Mouse (Mus musculus): ENCODE data around the gene Cct3. TPM values are rescaled to one million over a fixed set of nuclear protein-coding genes. Genes with fewer than 3 reads are reported as not detected.
"Not testable (repeated sequence)": the region's sequence is repeated elsewhere in the genome, so short reads cannot be mapped to it uniquely, and the experiment has no call there.

Gene Cct3
- 432 and 447 TPM in 2 replicates for polyA plus RNA-seq (2015; fragmentation: Nextera tagmentation; extraction: Ambion mirVana)

DNA sequence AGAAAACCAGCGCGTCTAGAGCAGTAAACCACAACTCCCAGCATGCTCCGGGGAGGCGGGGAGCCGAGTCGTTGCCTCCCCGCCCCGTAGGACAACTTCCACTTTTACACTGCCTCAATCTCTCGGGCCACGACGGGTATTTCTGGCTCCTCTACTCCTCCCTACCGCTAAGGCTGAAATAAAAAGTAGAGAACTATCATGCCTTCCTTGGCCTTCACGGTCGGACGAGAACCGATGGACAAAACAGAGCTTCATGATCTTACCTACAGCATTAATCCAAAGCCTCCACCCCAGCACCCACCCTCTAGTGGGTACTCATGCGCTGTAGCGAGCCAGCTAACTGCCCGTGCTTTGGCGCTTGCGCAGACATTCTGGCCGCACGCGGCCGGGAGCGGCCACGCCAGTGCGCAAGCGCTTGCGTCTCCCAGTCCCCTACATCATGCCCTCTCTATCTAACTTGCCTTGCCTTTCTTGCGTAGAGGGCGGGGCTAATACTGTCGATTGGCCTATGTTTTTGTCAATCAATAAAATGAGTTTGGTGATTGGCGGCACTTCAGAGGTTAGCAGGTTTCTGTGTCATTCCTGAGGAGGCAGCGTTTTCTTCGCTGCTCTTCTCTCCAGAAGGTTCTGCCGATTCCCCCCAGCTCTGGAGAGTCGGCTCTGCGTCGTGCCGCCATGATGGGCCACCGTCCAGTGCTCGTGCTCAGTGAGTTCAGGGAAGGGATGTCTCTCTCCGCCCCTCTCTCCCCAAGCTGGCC lies at the start of gene Cct3, which contains the start of gene Tsacc:
Gene Cct3, plus strand, starts transcription at position 556 of the 758 bp plus-strand sequence.
Gene Tsacc, minus strand, starts transcription at position 439 of the 758 bp plus-strand sequence.
- H3K27ac ChIP-seq (ENCODE audit: low read length), result peak within 1 kb of the TSS; percentile 96
- H3K27me3 ChIP-seq (ENCODE audit: control insufficient read depth, insufficient read depth, low read depth, low read length), result no peaks in the 10 kb centered on the region
- H3K36me3 ChIP-seq (ENCODE audit: control insufficient read depth, insufficient read depth, low read length), result peaks cover 21% of the 10 kb centered on the region
- under 1% methylated on average over 44 of the region's 44 CpGs for WGBS
- ATAC-seq (ENCODE audit: low read depth), result peak; percentile 99
- H3K4me2 ChIP-seq (ENCODE audit: low read depth, low read length), result peak within 1 kb of the TSS; percentile 81
- H3K9ac ChIP-seq (ENCODE audit: low read length), result peak within 1 kb of the TSS; percentile 92
- peaks cover 10% of the 10 kb centered on the region for H3K4me1 ChIP-seq (replicated peaks; ENCODE audit: control insufficient read depth, insufficient read depth, low read length)
- peak within 1 kb of the TSS; percentile 94 for H3K4me3 ChIP-seq (ENCODE audit: low read length)
- no peaks in the 10 kb centered on the region for H3K9me3 ChIP-seq (ENCODE audit: control insufficient read depth, low read length)

DNA sequence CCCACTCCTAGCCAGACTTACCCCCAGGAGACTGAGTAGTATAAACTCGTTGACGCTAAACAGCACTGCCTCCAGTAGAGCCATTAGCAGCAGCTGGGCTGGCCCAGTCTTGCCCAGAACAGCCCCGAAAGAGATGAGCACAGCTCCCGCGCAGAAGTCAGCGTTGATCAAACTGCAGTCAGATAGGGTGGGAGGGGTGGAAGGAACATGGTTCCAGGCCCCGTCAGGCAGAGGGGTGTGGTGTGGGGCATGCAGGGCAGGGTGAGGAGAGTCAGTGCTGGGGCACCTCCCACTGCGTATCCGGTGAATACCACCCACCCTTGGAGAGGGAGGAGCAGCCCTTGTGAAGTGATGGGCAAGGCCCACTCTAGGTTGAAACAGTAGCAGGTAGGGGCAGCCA lies 49.2 kb upstream of the Cct3 start:
- no peaks in the 10 kb centered on the region for H3K4me1 ChIP-seq (replicated peaks; ENCODE audit: control insufficient read depth, insufficient read depth, low read length)
- peaks cover 16% of the 10 kb centered on the region for H3K27me3 ChIP-seq (ENCODE audit: control insufficient read depth, insufficient read depth, low read depth, low read length)
- no peak overlapping the region for H3K4me2 ChIP-seq (ENCODE audit: low read depth, low read length)
- no peak for ATAC-seq (ENCODE audit: low read depth)
- H3K4me3 ChIP-seq (ENCODE audit: low read length), result no peak overlapping the region
- H3K36me3 ChIP-seq (ENCODE audit: control insufficient read depth, insufficient read depth, low read length), result no peaks in the 10 kb centered on the region
- H3K9ac ChIP-seq (ENCODE audit: low read length), result no peak overlapping the region
- 55% methylated on average over 9 of the region's 9 CpGs for WGBS
- no peaks in the 10 kb centered on the region for H3K9me3 ChIP-seq (ENCODE audit: control insufficient read depth, low read length)
- H3K27ac ChIP-seq (ENCODE audit: low read length), result no peak overlapping the region

DNA sequence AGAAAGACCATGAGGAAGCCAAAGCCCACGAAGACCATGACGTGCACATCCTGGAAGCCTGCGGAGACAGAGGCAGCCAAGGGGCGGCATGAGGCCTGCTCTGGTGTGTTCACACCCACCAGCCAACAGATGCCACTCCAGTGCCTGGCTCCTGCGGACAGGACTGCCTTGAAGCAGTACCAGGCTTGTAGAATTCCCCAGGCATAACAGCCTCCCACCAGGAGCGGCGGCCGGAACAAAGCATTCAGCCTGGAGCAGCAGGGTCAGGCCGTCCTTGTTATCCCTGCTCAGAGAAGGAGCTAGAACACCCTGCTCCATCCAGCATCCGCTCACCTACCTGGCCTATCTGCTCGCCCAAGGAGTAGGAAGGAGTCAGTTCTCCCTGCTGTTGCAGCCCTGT lies 48.5 kb upstream of the Cct3 start:
- H3K4me2 ChIP-seq (ENCODE audit: low read depth, low read length), result no peak overlapping the region
- no peak overlapping the region for H3K9ac ChIP-seq (ENCODE audit: low read length)
- H3K4me3 ChIP-seq (ENCODE audit: low read length), result no peak overlapping the region
- no peaks in the 10 kb centered on the region for H3K36me3 ChIP-seq (ENCODE audit: control insufficient read depth, insufficient read depth, low read length)
- no peak overlapping the region for H3K27ac ChIP-seq (ENCODE audit: low read length)
- H3K4me1 ChIP-seq (replicated peaks; ENCODE audit: control insufficient read depth, insufficient read depth, low read length), result no peaks in the 10 kb centered on the region
- H3K9me3 ChIP-seq (ENCODE audit: control insufficient read depth, low read length), result no peaks in the 10 kb centered on the region
- peaks cover 18% of the 10 kb centered on the region for H3K27me3 ChIP-seq (ENCODE audit: control insufficient read depth, insufficient read depth, low read depth, low read length)
- WGBS, result 78% methylated on average over 11 of the region's 11 CpGs
- no peak for ATAC-seq (ENCODE audit: low read depth)

GRCm38 (mm10) chr3:88252739-88253138 lies 44.2 kb upstream of the Cct3 start:
- H3K4me1 ChIP-seq (replicated peaks; ENCODE audit: control insufficient read depth, insufficient read depth, low read length), result peaks cover 8% of the 10 kb centered on the region; the same call in 1 of the 2 replicates
- H3K27me3 ChIP-seq (ENCODE audit: control insufficient read depth, insufficient read depth, low read depth, low read length), result peaks cover 29% of the 10 kb centered on the region
- 56% methylated on average over 6 of the region's 6 CpGs for WGBS
- no peaks in the 10 kb centered on the region for H3K9me3 ChIP-seq (ENCODE audit: control insufficient read depth, low read length)
- H3K36me3 ChIP-seq (ENCODE audit: control insufficient read depth, insufficient read depth, low read length), result no peaks in the 10 kb centered on the region
- H3K4me2 ChIP-seq (ENCODE audit: low read depth, low read length), result no peak overlapping the region
- H3K9ac ChIP-seq (ENCODE audit: low read length), result no peak overlapping the region
- H3K4me3 ChIP-seq (ENCODE audit: low read length), result no peak overlapping the region
- H3K27ac ChIP-seq (ENCODE audit: low read length), result no peak overlapping the region
- no peak for ATAC-seq (ENCODE audit: low read depth)

- H3K4me3 ChIP-seq (ENCODE audit: low read length), result peak within 1 kb of the TSS; percentile 47
- peaks cover 8% of the 10 kb centered on the region; the same call in 1 of the 2 replicates for H3K4me1 ChIP-seq (replicated peaks; ENCODE audit: control insufficient read depth, insufficient read depth, low read length)
- peak within 1 kb of the TSS; percentile 52 for H3K4me2 ChIP-seq (ENCODE audit: low read depth, low read length)
- H3K9ac ChIP-seq (ENCODE audit: low read length), result peak within 1 kb of the TSS; percentile 48
- H3K36me3 ChIP-seq (ENCODE audit: control insufficient read depth, insufficient read depth, low read length), result no peaks in the 10 kb centered on the region
- no peaks in the 10 kb centered on the region for H3K9me3 ChIP-seq (ENCODE audit: control insufficient read depth, low read length)
- H3K27ac ChIP-seq (ENCODE audit: low read length), result no peak within 1 kb of the TSS
- ATAC-seq (ENCODE audit: low read depth), result peak; percentile 65
- 2% methylated on average over 34 of the region's 34 CpGs for WGBS
- peaks cover 29% of the 10 kb centered on the region for H3K27me3 ChIP-seq (ENCODE audit: control insufficient read depth, insufficient read depth, low read depth, low read length)
Observed at GRCm38 (mm10) chr3:88254268-88254926, 42.5 kb upstream of the Cct3 start, which contains the start of gene Rhbg. TSS of gene Rhbg (minus strand) at chr3:88254709.

DNA sequence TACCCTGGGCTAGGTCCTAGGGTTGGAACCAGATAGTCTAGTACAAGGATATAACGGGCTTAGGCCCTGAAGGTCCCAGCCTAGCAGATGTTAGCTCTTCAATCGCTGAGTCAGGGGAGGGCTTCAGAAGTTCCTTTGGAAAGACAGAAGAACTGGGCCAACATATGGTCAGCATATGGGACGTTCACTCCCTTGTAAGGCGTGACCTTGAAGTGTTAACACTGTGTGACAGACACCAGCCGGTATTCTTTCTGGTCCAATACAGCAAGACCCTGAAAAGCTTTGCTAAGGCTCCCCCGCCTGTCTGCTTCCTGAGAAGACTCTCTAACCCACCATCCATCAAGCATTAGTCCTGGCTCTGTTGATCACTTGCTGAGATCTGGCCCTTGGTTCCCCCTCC lies 41.0 kb upstream of the Cct3 start:
- 34% methylated on average over 6 of the region's 6 CpGs for WGBS

DNA sequence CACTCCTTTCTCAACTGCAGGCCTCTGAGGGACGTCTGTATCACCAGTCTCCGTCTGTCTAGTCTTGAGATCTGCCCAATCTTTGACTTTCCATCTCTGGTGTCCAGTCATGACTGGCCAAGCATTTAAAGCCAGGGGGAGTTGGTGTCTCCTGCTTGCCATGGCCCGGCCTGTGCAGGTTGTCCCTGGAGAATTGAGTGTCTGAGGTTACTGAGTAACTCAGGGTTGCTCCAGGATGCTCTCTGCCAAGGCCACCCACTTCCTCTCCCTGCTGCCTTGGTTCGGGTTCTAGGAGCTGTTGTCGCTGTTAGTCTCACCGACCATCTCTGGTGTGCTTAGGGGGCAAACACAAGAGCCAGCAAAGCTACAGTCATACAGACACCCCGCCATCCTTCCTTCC lies 40.5 kb upstream of the Cct3 start:
- H3K27ac ChIP-seq (ENCODE audit: low read length), result no peak overlapping the region
- no peaks in the 10 kb centered on the region for H3K36me3 ChIP-seq (ENCODE audit: control insufficient read depth, insufficient read depth, low read length)
- H3K4me1 ChIP-seq (replicated peaks; ENCODE audit: control insufficient read depth, insufficient read depth, low read length), result peaks cover 8% of the 10 kb centered on the region; the same call in 1 of the 2 replicates
- H3K9me3 ChIP-seq (ENCODE audit: control insufficient read depth, low read length), result no peaks in the 10 kb centered on the region
- peaks cover 29% of the 10 kb centered on the region for H3K27me3 ChIP-seq (ENCODE audit: control insufficient read depth, insufficient read depth, low read depth, low read length)
- no peak for ATAC-seq (ENCODE audit: low read depth)
- no peak overlapping the region for H3K9ac ChIP-seq (ENCODE audit: low read length)
- no peak overlapping the region for H3K4me2 ChIP-seq (ENCODE audit: low read depth, low read length)
- 43% methylated on average over 7 of the region's 7 CpGs for WGBS
- no peak overlapping the region for H3K4me3 ChIP-seq (ENCODE audit: low read length)

More for the DNA sequence above, 41.0 kb upstream of the Cct3 start:
- ATAC-seq (ENCODE audit: low read depth), result peak; percentile 87
- no peaks in the 10 kb centered on the region for H3K36me3 ChIP-seq (ENCODE audit: control insufficient read depth, insufficient read depth, low read length)
- peaks cover 29% of the 10 kb centered on the region for H3K27me3 ChIP-seq (ENCODE audit: control insufficient read depth, insufficient read depth, low read depth, low read length)
- no peak overlapping the region for H3K27ac ChIP-seq (ENCODE audit: low read length)
- H3K4me3 ChIP-seq (ENCODE audit: low read length), result no peak overlapping the region
- H3K9ac ChIP-seq (ENCODE audit: low read length), result no peak overlapping the region
- no peak overlapping the region for H3K4me2 ChIP-seq (ENCODE audit: low read depth, low read length)
- H3K4me1 ChIP-seq (replicated peaks; ENCODE audit: control insufficient read depth, insufficient read depth, low read length), result peaks cover 8% of the 10 kb centered on the region; the same call in 1 of the 2 replicates
- H3K9me3 ChIP-seq (ENCODE audit: control insufficient read depth, low read length), result no peaks in the 10 kb centered on the region

GRCm38 (mm10) chr3:88262346-88262745 lies 34.6 kb upstream of the Cct3 start:
- Histone ChIP-seq H3K36me3 (ENCODE audit: control insufficient read depth, insufficient read depth, low read length) (no peaks in the 10 kb centered on the region), H3K4me3 (ENCODE audit: low read length) (no peak overlapping the region), H3K4me2 (ENCODE audit: low read depth, low read length) (no peak overlapping the region), H3K27me3 (ENCODE audit: control insufficient read depth, insufficient read depth, low read depth, low read length) (no peaks in the 10 kb centered on the region), H3K4me1 (replicated peaks; ENCODE audit: control insufficient read depth, insufficient read depth, low read length) (no peaks in the 10 kb centered on the region), H3K9ac (ENCODE audit: low read length) (no peak overlapping the region), H3K9me3 (ENCODE audit: control insufficient read depth, low read length) (no peaks in the 10 kb centered on the region), H3K27ac (ENCODE audit: low read length) (no peak overlapping the region)
- WGBS, result 49% methylated on average over 3 of the region's 3 CpGs
- no peak for ATAC-seq (ENCODE audit: low read depth)

GRCm38 (mm10) chr3:88268014-88268413 lies 28.9 kb upstream of the Cct3 start:
- H3K9me3 ChIP-seq (ENCODE audit: control insufficient read depth, low read length); H3K36me3 ChIP-seq (ENCODE audit: control insufficient read depth, insufficient read depth, low read length); H3K4me1 ChIP-seq (replicated peaks; ENCODE audit: control insufficient read depth, insufficient read depth, low read length); H3K27me3 ChIP-seq (ENCODE audit: control insufficient read depth, insufficient read depth, low read depth, low read length); H3K27ac ChIP-seq (ENCODE audit: low read length); ATAC-seq (ENCODE audit: low read depth); H3K9ac ChIP-seq (ENCODE audit: low read length); H3K4me2 ChIP-seq (ENCODE audit: low read depth, low read length); H3K4me3 ChIP-seq (ENCODE audit: low read length): not testable (repeated sequence)
- 66% methylated on average over 6 of the region's 6 CpGs for WGBS
